Mouse (Mus musculus): Measurements from ENCODE around the gene Zfp579.
"Not testable (repeated sequence)": the region's sequence is repeated elsewhere in the genome, so short reads cannot be mapped to it uniquely, and the experiment has no call there.

The Zfp579 gene

DNA sequence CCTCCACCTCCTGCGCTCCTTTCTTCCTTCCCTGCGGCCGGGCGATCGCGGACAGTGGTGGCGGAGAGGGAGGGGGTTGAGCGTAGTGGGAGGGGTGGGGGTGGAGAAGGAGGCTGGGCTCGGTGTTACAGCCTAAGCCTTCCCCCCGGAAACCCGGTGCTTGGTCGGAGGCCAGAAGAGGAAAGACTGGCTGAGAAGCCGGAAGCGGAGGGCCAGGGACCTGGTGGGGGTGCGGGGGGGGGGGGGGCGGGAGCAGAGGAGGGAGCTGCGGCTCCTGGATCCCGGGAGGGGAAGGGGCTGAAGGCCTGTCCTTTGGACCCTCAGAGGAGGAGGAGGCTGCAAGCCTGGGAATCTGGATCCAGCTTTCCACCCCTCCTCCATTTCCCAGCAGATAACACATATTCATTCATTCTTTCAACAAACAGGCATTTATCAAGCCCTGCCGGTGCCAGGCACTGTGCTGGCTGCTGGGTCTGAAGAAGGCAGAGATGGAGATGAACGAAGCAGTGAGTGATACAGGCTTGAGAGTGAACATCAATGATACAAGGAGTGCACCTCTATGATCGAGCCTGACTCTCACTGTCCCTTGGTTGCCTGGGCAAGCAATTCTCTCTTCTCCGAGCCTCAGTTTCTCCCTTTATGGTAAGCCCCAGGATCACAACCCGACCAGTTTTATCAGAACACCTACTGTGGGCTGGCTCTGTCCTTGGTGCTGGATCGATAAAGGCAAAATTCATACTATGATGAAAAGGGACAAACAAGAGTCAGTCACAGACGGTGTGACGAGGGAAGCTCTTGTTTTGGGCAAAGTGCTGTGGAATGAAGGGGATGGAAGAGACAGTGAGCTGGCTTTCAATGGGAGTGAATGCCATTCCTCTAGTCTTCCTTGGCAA is at the start of gene Zfp579:
Gene Zfp579 (minus strand): TSS at position 156 of the 893 bp plus-strand sequence.
- DNase-seq (ENCODE audit: low spot score): peak; percentile 91

DNA sequence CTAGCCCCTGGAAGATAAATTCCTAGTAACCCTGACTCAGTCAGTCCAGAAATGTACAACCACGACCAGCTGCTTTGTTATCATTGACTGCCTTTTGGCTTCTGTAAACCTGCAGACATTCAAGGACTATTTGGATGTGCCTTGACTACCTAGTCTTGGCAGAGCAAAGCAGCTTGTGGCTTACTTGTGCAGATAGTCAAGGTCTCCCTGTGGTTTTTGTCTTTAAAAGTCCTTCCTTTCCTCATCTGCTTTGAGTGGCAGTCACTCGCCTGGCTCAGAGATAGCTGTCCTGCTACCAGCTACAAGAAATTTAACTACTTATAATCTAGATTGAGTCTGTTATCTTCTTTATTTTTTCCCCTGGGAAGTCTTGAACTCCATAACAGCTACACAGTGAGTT is 49.0 kb upstream of the Zfp579 start:
- no peak for DNase-seq (ENCODE audit: low spot score)

DNA sequence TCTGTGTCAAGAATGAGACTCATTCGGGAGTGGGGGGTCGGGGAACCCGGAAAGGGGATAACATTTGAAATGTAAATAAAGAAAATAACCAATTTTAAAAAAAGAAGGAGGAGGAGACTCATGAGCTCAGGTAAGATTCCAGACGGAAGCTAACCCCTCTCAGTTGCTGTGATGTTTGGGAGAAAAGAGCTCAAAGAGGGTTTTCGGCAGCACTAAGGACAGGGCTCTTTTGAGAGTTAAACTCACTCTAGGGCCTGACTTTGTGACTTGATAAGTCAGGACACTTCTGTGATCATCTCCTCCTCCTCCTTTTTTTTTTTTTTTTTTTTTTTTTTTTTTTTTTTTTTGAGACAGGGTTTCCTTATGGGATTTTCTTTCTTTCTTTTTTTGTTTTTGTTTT is 43.0 kb upstream of the Zfp579 start:
- no peak for DNase-seq (ENCODE audit: low spot score)

DNA sequence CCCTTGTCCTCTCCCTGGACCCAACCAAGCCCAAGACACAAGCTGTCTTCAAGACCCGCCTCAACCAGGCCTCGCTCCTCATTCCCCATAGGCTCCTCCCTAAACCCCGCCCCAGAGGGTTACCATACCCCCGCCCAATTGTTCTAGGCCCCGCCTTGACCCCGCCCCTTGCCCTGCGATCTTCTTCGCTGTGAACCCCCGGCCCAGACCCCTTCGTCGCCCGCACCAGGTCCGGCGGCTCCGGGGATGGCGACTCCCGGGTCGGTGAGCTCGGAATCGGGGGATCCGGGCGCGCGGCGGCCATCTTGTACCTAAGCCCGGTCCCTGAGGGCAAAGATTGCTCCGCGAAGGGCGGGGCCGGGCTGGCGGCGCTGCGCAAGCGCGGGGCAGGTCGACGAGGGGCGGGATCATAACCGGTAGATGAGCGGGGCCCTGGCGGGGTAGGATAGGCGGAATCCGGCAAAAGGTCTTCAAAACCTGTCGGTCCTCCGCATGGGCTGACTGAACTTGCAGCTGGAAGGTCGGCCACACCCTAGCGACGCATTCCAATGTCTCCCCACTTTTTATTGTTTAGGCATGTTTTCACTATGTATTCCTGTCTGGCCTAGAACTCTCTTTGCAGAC is 42.3 kb upstream of the Zfp579 start, which contains the start of gene Zfp784:
Gene Zfp784 (minus strand): TSS at position 338 of the 624 bp plus-strand sequence.
- DNase-seq (ENCODE audit: low spot score): peak; percentile 94

DNA sequence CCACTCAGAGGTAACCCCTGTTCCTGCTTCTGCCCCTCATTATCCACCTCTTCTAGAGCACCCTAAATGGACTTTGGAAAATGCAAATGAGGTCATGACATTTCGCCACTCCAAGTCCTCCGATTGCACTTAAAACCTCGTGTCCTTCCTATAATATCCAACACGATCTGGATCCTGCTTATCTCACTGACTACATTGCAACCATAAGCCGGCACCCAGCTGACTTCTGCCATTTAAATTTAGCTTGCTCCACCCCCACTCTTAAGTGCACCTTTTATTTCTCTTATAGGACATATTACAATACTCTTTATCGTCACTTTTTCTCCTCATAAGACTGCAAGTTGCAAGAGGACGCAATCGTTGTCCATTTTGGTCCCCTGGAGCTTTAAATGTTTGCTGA is 41.5 kb upstream of the Zfp579 start:
- no peak for DNase-seq (ENCODE audit: low spot score)

DNA sequence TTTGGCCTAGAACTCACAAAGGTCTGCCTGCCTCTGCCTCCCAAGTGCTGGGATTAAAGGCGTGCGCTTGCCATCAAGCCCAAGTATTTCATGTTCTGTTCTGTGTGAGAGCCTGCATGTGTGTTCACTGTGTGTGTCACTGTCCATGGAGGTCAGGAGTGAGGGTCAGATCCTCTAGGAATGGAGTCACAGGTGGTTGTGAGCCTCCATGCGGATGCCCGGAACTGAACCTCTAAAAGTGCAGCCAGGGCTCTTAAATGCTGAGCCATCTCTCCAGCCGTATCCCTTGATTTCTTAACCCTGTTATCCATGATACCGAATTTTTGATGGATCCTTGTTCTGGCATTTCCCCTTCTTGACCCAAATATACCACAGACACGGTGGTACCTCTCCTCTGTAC is 41.1 kb upstream of the Zfp579 start:
- DNase-seq (ENCODE audit: low spot score): no peak

DNA sequence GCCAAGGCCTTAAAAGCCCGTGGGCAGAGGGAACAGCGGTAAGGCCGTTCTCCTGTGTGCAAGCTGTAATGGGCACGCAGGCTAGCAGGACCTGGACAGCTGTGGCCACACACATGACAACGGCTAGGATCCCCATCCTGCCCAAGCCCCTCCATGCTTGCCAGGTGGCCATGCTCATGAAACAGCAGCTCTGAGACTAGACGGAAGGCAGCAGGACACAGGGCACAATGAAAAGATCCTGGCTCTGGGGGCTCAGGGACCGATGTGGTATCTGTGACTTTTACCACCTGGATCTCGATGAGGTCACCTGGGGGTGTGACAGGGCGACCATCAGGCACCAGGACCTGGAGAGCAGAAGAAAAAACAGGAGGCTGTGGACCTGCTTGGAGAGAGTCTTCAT is 40.2 kb upstream of the Zfp579 start:
- DNase-seq (ENCODE audit: low spot score): no peak

DNA sequence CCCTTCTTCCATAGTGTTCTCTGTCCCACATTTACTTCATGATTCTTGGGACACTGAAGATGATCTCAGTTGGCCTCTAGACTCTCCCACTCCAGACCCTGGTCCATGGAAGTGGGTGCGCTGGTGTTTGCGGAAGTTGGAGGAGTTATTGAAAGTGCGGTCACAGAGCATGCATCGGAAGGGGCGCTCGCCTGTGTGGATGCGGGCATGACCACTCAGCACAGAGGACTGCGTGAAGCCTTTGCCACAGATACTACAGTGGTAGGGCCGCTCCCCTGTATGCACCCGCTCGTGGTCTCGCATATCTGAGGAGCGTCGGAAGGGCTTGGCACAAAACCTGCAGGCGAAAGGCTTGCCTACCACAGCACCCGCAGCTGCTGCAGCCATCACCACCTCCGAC is 39.7 kb upstream of the Zfp579 start:
- no peak for DNase-seq (ENCODE audit: low spot score)

DNA sequence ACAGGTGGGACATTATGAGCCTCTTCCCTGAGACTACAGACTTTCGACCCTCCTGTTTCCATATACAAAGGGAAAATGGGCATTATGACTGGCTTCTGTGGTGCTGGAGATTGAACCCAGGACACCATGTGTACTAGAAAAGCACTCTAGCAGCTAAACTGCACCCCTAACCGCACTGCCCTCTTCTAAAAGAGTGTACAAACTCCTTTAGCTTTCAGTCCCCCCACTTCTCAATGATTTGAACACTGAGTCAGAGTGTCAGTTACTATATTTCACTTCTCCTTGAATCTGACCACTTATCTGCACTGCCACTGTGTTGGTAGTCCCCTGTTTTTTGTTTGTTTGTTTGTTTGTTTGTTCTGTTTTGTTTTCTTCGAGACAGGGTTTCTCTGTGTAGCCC is 37.9 kb upstream of the Zfp579 start, which contains the start of gene 4632433K11Rik:
Gene 4632433K11Rik (plus strand): TSS at position 301 of the 400 bp plus-strand sequence.
- no peak for DNase-seq (ENCODE audit: low spot score)

DNA sequence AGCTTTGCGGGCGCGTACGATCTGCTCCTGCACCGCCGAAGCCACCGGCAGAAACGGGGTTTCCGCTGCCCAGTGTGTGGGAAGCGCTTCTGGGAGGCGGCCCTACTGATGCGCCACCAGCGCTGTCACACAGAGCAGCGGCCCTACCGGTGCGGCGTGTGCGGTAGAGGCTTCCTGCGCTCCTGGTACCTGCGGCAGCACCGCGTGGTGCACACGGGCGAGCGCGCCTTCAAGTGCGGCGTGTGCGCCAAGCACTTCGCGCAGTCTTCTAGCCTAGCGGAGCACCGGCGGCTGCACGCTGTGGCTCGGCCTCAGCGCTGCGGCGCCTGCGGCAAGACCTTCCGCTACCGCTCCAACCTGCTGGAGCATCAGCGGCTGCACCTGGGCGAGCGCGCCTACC is 35.5 kb upstream of the Zfp579 start:
- DNase-seq (ENCODE audit: low spot score): no peak

DNA sequence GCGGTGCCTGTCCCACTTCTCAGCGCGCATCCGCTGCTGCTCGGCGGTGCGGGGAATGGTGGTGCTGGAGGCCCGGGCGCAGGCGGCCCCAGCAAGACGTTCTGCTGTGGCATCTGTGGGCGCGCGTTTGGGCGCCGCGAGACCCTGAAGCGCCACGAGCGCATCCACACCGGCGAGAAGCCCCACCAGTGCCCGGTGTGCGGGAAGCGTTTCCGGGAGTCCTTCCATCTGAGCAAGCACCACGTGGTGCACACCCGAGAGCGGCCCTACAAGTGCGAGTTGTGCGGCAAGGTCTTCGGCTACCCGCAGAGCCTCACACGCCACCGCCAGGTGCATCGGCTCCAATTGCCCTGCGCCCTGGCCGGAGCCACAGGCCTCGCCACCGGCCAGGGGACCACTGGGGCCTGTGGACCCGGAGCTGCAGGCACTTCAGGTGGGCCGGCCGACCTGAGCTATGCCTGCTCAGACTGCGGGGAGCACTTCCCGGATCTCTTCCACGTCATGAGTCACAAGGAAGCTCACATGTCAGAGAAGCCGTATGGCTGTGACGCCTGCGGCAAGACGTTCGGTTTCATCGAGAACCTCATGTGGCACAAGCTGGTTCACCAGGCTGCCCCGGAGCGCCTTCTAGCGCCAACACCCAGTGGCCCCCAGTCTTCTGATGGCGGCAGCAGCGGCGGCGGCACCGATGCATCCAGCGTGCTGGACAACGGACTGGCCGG is 34.8 kb upstream of the Zfp579 start:
- no peak for DNase-seq (ENCODE audit: low spot score)

DNA sequence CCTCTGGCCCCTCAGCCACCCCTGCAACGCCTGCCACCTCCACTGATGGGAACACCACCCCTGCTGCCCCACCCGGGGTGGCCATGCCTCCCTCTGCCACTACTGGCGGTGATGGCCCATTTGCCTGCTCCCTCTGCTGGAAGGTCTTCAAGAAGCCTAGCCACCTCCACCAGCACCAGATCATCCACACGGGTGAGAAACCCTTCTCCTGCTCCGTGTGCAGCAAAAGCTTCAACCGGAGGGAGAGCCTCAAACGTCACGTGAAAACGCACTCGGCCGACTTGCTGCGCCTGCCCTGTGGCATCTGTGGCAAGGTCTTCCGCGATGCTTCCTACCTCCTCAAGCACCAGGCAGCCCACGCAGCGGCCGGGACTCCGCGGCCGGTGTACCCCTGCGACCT is 34.0 kb upstream of the Zfp579 start:
- DNase-seq (ENCODE audit: low spot score): no peak

DNA sequence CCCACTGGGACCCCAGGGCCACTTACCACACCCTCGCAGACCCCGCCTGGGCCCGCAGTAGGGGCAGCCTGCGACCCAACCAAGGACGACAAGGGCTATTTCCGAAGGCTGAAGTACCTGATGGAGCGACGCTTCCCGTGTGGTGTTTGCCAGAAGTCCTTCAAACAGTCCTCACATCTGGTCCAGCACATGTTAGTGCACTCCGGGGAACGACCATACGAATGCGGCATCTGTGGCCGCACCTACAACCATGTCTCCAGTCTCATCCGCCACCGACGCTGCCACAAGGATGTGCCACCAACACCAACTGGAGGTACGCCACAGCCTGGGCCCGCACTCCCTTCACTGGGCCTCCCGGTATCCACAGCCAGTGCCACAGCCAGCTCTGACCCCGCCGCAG is 33.6 kb upstream of the Zfp579 start:
- DNase-seq (ENCODE audit: low spot score): no peak

DNA sequence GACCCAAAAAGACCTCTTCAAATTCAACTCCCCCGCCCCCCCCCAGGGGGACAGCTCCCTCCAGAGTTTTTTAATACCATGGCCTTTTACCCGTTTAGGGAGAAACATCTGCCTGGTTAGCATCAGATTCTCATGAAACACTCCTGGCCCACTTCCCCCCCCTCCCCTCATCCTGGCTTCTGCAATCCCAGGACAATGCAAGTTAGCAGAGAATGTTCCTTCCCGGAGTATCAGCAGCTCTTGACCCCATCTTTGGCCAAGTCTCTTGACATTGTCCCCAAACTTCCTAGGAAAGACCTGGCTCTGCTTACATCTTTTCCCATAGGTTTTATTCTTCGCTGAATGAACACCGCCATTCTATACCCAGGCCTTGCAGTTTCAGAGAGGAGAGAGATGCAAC is 25.2 kb upstream of the Zfp579 start:
- no peak for DNase-seq (ENCODE audit: low spot score)

DNA sequence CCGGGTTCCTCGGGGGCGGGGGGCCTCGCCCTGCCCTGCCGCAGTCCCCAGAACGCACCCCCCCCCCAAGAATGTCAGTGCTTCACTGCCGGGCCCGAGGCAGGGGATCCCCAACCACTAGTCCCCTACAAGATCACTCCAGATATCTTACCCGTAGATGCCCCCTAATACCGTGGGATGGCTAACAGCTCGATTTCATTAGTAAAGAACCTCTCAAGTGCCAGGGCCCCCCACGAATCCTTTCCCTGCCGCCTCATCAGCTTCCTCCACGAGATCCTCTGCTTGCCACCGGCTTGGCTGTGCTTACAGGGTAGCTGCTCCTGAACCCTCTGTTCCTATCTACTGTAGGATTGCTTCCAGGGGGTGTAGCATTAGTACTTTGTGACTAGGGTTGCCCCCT is 24.7 kb upstream of the Zfp579 start:
- no peak for DNase-seq (ENCODE audit: low spot score)

DNA sequence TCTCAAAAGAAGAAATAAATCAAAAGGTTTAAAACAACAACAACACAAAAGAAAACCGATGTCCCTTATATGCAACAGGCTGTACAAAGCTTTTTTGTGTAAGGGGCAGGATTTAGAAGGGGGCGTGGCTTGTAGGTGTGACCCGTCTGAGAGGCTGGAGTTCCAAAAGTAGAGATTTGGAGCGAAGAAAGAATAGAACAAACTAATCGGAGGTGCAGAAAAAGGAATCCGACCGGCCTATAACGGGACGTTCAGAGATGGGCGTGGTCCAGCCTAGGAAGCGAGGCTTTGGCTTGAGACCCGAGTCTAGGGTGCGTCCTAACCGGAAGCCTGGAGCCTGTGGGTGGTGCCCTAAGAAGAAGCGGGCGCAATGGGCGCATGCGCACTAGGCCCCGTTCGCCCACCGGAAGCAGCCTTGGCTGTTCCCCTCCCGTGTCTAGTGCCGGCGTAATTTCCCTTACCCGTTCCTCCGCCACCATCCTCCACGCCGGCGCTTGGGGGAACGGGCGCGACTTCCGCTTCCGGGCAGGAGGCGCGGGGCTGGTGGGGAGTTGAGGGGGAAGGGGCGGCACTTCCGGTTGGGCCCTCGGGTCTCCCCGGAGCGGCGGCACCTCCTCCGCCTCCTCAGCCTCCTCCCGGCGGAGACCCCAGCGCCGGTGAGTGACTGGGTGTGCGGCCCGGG is 24.2 kb upstream of the Zfp579 start, which contains the start of the genes Zfp865 and Ccdc106:
Gene Zfp865 (plus strand): TSS at position 377 of the 682 bp plus-strand sequence.
Gene Ccdc106 (plus strand): TSS at position 554 of the 682 bp plus-strand sequence.
- peak; percentile 99 for DNase-seq (ENCODE audit: low spot score)

DNA sequence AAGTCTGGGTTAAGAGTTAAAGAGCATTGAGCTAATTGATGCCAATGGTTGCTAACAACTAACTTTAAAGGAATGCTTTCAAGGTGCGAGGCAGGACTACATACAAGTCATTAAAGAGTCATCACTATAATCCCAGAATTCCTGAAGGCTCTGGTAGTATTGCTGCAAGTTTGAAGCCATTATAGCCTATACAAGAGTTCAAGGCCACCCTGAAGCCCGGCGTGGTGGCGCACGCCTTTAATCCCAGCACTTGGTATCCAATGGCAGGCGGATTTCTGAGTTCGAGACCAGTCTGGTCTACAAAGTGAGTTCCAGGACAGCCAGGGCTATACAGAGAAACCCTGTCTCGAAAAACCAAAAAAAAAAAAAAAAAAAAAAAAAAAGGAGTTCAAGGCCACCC is 23.6 kb upstream of the Zfp579 start:
- not testable (repeated sequence) for DNase-seq (ENCODE audit: low spot score)

DNA sequence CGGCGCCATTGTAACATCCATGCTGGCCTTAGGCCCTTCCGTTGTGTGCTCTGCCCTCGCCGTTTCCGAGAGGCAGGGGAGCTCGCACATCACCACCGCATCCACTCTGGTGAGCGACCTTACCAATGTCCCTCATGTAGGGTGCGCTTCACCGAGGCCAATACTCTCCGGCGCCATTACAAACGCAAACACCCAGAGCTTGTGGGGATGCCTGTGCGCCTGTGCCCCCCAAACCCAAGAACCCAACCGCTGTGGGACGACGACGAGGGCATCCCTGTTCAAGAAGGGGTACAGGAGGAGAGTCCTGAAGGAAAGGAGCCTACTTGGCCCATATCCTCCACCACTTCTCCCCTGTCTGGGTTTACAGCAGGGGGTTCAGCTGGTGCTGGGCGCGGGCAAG is 22.0 kb upstream of the Zfp579 start:
- no peak for DNase-seq (ENCODE audit: low spot score)

DNA sequence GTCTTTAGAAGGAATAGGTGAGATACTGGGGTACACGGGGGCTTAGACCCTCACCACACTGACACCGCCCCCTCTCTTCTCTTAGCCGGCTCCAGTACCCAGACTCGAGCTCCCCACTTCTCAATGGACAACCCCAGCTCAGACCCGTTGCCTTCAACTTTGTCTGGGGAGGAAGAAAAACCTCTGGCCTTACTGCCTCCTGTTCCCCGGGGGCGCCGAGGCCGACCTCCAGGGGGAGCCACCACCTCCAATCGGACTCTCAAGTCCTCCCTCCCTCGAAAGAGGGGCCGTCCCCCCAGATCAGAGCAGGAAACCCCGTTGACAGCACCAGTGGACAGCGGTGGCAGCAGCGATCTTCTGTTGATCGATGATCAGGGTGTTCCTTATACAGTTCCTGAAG is 21.4 kb upstream of the Zfp579 start:
- DNase-seq (ENCODE audit: low spot score): no peak

DNA sequence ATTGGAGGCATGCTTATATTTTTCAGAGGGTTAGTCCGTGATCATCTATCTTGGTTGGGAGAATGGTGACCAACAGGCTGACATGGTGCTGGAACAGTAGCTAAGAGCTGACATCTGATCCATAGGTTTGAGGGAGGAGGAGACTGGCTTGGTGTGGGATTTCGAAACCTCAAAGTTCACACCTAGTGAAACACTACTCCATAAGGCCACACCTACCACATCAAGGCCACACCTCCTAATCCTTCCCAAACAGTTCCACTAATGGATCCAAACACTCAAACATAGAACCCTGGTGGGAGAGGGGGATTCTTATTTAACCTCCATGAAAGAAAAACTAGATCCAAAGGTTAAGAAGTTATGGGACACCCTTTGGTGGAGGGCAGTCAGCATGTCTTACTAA is 21.0 kb upstream of the Zfp579 start:
- no peak for DNase-seq (ENCODE audit: low spot score)

DNA sequence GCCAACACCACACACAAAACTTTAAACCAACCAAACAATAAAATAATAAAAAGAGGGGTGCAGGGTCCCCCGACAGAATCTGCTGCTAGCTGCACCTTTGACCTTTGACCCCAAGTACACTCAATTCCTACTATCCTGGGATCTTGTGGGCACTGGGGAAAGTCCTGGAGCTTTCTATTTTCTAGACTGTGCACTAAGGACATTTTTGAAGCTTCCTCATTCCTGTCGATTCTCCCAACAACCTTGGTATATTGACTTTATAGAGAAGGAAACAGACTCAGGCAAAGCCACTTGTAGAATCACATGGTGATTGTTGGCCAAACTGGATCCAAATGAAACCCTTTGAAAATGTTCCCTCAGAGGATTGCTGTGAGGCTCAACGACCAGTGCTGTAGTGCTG is 20.1 kb upstream of the Zfp579 start:
- no peak for DNase-seq (ENCODE audit: low spot score)
